Mouse (Mus musculus) R1 (cell line): ENCODE data around the gene Cnnm4.

Experiments
- DNase-seq: peaks from one replicate; pipeline ENCODE4 v3.0.0-alpha.2; 2018; ENCODE audit warnings: low read depth, low spot score

Gene Cnnm4

DNA sequence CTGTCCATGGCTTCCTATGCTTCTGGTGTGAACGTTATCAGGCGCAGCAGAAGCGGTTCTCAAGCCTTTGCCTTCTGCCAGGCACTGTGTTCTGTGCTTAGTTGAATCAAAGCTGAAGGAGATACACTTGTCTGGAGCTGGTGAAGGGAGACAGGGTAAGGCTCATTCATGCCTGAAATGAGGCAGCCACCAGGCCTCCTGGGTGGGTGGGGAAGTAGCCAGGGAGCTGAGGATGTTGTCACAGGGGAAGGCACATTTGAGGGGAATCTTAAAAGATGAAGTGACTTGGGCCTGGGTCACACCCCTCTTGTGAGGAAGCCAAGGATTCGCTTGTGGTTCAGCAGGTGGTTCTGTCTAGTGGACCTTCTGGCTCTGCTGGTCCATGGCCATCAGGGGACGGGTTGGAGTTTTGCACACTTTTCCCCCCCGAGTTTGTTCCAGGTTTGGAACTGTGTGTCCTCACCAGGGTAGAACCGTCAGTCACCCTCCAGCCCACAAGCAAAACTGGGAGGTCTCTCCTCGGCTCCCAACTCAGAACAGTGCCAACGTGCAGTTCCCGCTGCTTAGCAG, 1.9 kb downstream of the Cnnm4 start:
- no peak for DNase-seq

DNA sequence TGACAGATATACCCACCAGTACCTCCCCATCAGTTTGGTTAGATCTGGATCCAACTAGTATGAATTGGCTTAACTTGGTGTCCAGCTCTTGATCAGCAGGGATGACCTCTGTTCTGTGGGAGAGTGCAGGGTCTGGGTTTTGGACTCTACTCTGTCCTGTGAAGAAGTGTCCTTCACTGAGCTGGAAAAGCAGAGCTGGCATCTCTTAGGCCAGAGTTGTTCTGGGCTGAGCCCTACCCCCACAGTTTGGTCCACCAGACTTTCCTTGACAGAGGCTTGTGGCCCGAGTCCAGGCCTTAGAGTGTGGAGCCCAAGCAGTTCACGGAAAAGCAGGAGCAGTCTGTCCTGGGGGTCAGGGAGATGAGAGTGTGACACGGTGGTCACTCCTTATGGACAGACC, 3.2 kb downstream of the Cnnm4 start:
- no peak for DNase-seq

DNA sequence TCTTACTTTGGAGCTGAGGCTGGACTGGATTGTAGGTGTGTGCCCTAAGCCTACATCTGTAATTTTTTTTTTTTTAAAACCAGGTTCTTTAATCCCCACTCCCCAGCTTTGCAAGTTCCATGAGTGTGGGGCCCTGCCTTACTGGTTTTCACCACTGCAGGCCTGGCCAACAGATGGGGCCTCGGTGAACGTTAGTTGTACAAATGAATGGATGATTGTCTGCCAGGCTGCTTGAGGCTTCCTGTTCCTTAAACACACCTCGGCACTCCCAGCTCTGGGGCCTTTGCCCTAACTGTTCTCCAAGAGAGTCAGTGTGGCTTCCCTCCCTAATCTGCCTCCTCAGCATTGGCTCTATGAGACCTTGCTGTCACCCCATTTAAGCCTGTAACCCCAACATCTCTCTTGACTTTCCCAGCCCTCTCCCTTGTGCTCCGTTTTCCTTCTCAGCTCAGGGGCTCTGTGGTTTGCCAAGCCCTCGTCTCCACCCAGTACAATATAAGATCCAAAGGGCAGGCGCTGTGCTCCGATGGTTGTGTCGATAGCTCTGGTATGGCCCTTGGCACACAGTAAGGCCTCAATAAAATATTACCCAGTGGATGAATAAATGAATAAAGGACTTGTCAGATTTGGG, 4.2 kb downstream of the Cnnm4 start:
- DNase-seq: no peak

DNA sequence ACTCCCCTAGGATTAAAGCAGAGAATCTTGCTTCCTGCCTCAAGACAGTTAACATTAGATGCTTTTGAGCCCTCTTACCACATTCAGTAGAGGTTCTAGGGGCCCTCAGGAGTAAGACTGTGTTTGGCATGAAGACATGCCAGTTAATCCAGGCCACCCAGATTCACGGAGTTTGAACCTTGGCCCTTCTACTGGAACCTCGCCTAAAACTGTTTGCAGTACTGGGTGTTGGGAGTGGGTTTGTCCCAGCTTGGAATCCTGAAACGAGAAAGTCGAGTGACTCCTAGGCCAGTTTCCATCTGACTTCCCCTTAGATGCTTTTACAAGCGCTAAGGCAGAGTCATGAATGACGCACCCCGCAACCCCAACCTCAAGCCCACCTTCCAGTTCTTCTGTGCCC, 5.0 kb downstream of the Cnnm4 start:
- no peak for DNase-seq

DNA sequence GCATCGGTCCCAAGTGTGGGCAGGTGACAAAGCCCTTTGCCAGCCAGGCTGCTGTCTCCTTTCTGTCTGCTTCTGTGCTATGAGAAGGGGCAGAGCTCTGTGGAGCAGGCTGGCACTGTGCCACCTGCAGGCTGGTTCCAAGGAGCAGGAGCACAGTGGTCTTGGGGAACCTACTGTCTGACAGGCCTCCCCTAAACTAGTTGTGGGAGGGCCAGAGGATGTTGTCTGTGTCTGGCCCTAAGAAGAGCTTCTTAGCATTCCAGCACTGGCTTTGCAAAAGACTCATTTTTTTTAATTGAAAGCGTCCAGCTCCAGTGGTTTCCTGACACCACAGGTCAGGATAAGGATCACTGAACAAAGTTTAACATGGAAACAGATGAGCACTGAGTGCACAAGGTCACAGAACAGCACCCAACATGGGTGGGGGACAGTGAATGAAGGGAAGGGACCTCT, 6.9 kb downstream of the Cnnm4 start:
- no peak for DNase-seq

DNA sequence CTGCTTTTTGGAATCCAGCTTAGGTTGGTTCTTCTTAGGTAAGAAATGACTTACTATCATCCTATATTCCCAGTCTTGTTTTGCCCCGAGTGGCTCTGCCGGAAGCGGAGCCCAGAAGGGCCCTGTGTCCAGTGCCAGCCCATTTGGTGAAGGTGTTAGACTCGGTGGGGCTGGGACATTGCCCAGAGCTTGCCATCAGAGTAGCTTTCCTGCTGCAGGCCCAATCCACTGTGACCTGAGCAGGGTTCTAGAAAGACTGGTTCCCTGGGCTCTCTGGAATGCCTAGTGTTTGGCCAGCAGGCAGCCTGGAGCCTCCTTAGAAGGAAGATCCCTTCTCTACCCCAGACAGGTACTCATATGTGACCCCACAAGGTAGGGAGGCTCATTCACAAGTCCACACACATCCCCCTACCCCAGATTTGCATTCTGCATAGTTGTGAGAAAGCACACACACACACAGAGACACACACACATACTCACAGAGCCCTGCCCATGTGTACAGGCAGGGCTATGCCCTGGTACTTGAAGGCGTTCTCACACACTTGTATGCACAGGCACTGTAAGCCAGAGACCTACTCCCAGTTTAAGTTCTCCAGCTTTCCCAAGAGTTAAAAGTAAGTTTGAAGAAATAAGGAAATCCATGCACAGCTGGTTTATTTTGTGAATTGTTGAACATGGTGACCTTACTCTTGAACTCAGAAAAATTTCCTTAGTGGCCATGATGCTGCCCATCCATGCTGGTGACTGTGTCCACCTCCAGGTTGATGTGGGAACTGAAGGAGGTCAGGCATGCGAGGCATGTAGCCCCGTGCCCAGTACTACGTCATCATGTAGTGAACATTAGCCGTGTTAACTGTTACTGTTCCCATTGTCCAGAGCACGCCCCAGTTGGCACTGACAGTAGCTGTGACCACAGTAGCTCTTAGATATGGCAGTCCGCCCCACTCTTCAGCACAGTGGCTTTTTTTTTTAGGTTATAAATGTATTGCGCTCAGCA, 8.8 kb downstream of the Cnnm4 start:
- no peak for DNase-seq

DNA sequence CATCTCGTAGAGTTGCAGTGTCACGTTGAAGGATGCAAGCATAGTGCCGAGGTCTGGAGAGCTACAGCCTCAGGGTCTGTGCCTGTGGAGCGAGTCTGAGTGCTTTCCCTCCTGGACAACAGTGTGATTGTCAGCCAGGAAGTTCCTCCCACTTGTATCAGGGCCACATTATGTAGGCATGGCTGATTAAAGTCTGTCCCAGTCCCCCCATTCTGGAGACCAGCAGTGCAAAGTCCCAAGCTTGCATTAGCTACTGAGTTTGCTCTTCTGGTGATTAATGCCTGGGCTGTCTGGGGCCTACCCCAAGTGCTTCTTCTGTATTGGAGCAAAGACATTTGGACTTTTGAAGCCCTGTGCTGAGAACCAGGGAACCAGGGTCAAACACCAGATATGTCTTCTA, 12.4 kb downstream of the Cnnm4 start:
- DNase-seq: no peak

DNA sequence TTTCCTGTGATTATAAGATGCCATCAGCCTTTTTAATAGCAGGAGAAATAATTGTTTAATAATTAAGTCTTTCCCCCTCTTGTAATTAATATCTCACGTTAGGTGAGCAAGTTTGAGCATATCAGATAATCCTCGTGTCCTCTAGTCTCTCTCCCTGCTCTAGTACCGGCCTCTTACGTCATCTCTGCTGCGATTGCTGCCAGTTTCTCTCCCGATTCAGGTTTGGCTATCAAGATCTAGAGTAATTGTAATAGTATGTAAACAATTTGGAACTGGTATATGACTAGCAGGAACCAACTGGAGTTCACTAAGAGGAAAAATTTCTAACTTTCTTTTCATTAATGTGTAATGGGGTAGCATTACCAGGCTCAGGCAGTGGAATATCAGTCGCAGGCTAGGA, 13.7 kb downstream of the Cnnm4 start:
- DNase-seq: no peak

DNA sequence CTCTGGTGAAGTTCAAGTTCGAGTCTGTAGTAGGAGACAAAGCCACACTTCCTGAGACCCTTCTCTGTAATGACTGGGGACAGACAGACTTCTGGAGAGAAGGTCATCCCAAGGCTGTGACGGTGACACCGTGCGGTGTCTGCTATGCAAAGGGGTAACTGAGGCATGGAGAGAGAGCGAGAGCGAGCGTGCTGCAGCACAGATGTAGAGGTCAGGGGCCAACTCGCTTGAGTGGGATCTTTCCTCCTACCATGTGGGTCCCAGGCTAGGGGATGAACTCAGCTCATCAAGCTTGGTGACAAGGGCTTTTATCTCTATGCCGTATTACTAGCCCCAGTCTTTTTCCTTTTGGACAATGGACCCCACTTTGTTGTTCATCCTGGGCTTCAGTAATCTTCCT, 15.7 kb downstream of the Cnnm4 start:
- DNase-seq: no peak

DNA sequence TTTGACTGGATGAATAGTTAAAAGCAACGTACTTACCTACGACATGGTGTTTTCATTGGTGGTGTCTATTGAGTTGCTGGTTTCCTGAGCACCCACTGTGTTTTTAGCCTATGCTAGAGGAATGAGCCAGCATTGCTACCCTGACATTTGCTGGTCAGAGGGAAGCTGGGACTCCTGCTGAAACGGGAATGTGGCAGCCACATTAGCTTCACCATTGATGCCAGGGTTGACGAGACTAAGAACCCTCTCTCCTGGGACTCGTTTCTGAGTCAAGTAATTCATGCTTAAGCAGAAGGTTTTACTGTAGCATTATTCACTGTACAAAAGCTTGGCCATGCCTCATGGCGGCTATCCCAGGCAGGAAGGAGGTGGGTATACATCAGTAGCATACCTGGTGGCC, 18.2 kb downstream of the Cnnm4 start:
- DNase-seq: no peak

DNA sequence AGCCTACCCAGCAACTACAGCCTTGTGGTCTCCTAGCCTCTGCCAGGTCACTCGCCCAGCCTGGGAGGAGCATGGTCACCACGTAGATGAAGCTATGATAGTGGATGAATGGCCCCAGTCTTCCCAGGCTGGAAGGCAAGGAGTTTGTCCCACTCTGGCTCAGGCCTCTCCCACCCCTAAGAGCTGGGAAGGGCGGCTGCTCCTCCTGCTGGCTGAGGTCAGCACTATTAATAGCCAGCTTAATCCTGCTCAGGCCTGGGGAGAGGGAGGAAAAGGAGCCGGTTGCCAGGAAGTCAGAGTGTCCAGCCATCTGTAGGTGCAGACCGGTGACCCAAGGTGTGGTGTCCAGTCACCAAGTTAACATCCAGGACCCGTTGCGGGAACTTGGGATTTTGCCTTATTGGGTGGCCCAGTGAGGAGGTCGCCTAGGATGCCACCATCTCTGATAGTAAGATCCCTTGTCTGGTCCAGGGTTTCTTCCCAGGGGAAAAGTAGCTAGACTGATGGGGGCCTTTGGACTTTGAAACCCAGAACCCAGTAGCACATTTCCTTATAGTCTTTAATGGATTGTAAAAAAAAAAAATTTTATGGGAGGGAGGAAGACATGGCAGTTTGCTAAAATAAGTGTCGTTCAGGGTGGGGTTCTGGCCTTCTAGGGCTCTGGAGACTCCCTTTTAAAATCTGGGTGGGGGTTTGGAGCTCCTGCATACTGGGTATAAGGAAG, 21.2 kb downstream of the Cnnm4 start:
- peak; percentile 35 for DNase-seq

DNA sequence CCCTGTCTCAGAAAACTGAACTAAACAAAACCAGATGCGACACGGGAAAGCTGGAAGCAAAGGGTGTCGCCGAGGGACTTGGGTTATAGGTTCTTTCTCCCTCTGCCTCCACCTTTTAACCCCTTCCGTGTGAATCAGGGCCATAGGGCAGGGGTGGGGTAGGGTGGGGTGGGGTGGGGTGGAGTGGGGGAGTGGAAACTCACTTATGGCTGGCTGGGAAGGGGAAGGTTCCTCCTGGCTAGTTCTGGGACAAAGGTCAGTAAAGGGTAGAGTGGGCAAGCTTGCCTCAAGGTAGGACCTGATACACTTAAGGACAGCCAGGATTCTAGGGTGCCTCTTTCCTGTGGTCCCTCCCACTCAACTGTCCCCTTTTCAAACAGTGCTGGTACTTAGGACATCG, 21.9 kb downstream of the Cnnm4 start:
- DNase-seq: no peak

DNA sequence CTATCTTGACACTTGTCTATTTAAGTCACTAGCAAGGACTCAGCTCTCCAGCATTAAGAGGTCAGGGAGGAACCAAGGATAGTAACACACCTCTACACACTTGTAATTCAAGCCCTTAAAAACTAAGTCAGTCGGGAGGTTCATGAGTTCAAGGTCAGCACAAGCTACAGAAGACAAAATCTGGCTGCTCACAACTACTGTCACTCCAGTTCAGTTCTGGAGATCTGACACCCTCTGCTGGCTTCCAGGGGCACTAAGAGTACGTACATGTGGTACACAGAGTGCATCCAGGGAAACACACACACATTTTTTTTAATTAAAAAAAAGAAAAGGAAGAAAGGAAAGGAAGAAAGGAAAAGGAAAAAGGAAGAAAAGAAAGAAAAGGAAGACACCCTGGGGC, 25.3 kb downstream of the Cnnm4 start:
- no peak for DNase-seq

DNA sequence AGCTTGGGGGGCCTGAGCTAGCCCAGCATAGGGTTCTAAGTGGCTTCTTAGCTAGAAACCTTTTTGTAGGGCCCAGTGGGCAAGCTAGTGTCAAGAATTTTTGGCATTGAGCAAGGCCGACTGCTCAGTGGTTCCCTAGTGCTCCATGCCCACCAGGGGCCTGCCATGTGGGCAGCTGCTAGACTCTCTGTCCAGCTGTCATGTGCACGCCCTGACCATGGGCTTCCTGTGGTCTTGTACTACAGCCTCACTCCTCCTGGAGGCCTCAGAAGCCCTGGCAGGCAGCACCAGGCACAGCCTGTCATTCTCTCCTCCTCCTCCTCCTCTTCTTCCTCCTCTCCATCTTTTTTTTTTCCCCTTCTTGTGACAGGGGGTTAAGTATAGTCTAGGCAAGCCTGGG, 25.9 kb downstream of the Cnnm4 start:
- no peak for DNase-seq

DNA sequence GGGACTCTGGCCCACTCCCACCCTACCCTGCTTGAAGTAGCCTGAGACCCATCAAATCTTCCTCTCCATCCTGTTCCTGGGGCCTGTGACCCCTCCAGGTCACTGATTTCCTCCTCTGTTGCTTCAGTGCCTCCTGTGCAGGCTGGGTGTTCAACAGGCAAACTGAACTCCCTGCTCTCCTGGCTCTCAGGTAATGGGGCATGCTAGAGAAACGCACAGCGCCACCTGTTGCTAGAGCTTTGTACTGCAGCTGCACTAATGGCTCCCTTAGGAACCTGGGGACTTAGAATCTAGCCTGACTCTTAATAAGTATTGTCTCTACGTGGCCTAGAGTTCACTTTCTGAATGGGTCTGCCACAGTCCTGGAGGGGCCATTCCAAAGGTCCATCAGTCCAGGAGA, 29.8 kb downstream of the Cnnm4 start:
- peak; percentile 80 for DNase-seq

DNA sequence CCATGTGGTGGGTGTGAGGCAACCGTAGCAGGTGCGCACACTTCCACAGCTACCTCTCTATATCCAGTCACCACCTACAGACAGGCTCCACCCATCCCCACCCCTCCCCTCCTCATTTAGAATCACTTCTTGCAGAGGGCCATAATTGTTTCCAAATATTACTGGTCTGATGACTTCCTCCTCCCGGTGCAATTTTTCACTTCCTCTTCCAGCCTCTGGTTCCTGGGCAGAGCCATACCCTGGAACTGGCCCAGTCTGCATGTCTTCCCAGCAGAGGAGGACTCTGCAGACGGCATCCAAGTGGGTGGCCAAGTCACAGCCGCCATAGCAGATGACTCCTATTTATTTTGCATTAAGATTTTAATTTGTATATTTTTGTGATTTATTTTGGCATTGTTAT, 36.8 kb downstream of the Cnnm4 start:
- no peak for DNase-seq

DNA sequence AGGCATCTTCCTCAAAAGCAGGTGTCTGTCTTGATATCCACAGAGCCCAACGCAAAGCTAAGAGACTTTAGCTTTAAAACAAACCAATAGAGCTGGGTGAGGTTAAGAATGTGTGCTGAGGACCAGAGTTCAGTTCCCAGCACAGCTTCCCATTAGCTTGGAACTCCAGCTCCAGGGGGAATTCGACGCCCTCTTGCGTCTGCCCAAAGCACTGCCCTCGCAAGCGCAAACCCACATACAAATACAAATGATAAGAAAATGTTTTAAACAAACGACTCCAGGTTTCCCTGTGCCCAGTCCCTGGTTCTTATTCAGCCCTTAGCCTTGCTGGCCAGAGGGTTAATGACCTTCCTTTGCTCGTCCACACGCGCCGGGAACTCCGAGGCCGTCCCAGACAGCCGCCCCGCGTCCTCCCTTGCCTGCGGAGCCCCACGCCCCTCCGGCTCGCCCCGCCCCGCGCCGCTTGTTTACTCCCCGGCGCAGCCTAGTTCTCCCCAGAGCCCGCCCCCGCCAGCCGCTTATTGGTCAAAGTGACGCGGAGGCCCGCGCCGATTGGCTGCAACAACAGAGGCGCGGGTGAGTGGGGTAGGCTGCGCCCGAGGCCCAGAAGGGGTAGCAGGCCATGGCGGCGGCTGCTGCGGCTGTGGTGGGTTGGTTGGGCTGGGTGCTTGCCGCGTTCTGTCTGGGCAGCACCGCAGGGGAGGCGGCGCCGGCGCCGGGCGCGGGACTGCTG, 40.0 kb downstream of the Cnnm4 start, which contains the start of gene Cnnm3:
Cnnm3 (plus strand) TSS at position 579 of the 733 bp plus-strand sequence.
- DNase-seq: peak; percentile 98

DNA sequence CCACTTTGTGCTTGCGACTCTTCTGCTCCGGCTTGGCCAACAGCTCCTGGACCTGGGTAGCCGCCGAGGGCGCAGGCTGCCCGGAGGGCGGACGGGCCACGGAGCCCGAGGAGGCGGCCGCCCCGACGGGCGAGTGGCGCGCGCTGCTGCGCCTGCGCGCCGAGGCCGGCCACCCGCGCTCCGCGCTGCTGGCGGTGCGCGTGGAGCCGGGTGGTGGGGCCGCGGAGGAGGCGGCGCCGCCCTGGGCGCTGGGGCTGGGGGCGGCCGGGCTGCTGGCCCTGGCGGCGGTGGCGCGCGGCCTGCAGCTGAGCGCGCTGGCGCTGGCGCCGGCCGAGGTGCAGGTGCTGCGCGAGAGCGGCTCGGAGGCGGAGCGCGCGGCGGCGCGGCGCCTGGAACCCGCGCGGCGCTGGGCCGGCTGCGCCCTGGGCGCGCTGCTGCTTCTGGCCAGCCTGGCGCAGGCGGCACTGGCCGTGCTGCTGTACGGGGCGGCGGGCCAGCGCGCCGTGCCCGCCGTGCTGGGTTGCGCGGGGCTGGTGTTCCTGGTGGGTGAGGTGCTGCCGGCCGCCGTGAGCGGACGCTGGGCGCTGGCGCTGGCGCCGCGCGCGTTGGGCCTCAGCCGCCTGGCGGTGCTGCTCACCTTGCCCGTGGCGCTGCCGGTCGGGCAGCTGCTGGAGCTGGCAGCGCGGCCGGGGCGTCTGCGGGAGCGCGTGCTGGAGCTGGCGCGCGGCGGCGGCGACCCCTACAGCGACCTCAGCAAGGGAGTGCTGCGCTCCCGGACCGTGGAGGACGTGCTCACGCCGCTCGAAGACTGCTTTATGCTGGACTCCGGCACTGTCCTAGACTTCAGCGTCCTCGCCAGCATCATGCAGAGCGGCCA, 40.9 kb downstream of the Cnnm4 start:
- peak; percentile 62 for DNase-seq

DNA sequence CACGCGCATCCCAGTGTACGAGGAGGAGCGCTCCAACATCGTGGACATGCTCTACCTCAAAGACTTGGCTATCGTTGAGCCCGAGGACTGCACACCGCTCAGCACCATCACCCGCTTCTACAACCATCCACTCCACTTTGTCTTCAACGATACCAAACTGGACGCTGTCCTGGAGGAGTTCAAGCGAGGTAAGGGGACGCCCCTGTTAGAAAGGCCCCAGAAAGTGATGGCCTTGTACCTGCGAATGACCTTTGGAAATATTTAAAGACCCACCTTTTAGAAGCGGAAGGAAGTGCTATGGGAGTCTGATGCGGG, 41.5 kb downstream of the Cnnm4 start:
- DNase-seq: no peak

DNA sequence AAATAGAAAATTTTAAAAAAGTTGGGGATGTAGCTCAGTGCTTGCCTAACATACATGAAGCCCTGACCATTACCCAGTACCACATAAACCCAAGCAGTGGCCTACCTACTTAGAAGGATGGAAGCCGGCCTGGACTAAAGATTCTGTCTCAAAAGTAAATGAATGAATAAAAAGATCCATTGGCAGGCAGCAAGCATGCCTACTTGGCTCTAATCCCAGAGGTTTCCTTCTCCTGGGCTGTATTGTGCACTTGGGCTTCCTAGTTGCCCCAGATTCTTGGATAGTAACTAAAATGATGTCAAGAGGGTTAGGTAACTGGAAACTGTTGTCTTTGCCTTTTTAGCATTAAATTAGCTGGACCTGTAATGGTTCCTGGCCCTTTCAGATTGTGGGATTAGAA, 41.9 kb downstream of the Cnnm4 start:
- DNase-seq: no peak
